Mouse (Mus musculus) kidney, adult 2 months (tissue): ENCODE measurements at regions not wholly inside any gene's neighbourhood (a gene's known extent, or its start where the extent isn't known, plus 50 kb on each side); places are given as distances from the start of the nearest gene placed in this dataset.

ENCODE experiments used
- DNase-seq: peaks from one replicate; pipeline ENCODE4 v3.0.0; 2021
- H3K27ac ChIP-seq: fragments of 200-500 bp; 2 replicates; pipeline ENCODE4 v1.5.1; 2012; ENCODE audit warnings: low read depth, low read length, control low read depth, inconsistent platforms; ENCODE audit not compliant: insufficient read depth
- H3K27me3 ChIP-seq: fragments of 200-500 bp; replicated peaks from 2 replicates; pipeline ENCODE4 v1.6.1; 2012; ENCODE audit warnings: mild to moderate bottlenecking, moderate library complexity, low read length, inconsistent platforms; ENCODE audit not compliant: control insufficient read depth, insufficient read depth
- H3K36me3 ChIP-seq: fragments of 200-500 bp; 2 replicates; pipeline ENCODE4 v1.6.1; 2012; ENCODE audit warnings: mild to moderate bottlenecking, moderate library complexity, low read length, inconsistent platforms; ENCODE audit not compliant: control insufficient read depth, insufficient read depth
- H3K4me1 ChIP-seq: fragments of 200-500 bp; 2 replicates; pipeline ENCODE4 v1.6.1; 2011; ENCODE audit warnings: low read length; ENCODE audit not compliant: control insufficient read depth, insufficient read depth
- H3K4me3 ChIP-seq: fragments of 200-500 bp; 2 replicates; pipeline ENCODE4 v1.5.1; 2011; ENCODE audit warnings: mild to moderate bottlenecking, low read depth, low read length, control low read depth; ENCODE audit not compliant: insufficient read depth
- CTCF ChIP-seq: fragments of 200-500 bp; conservative IDR thresholded peaks from 2 replicates; pipeline ENCODE4 v1.5.1; 2011; ENCODE audit warnings: low read depth, mild to moderate bottlenecking, control low read depth, low read length, moderate library complexity, mixed read lengths; ENCODE audit not compliant: insufficient read depth, insufficient read length
- POLR2A ChIP-seq: fragments of 200-500 bp; IDR thresholded peaks from one replicate; pipeline ENCODE4 v1.6.1; 2011; ENCODE audit warnings: low read depth, low read length, control low read depth
- WGBS: fragments of 180-500 bp; shearing (Covaris S2); methylation state at CpG from one replicate; pipeline ENCODE4 v1.1.7; 2018; 5-methylcytosine and 5-hydroxymethylcytosine counted together

- no peak for DNase-seq
- WGBS = 53% methylated on average over 5 of the region's 5 CpGs
- no peak overlapping the region for H3K27ac ChIP-seq
- H3K4me3 ChIP-seq = no peak overlapping the region
- no peaks in the 10 kb centered on the region for H3K27me3 ChIP-seq
- H3K36me3 ChIP-seq = no peaks in the 10 kb centered on the region
- no peaks in the 10 kb centered on the region for H3K4me1 ChIP-seq
- no peak for TF ChIP-seq CTCF
- no peak for TF ChIP-seq POLR2A
Observed at GRCm38 (mm10) chr19:18068919-18069318, 231.5 kb upstream of the Pcsk5 start.

- no peak for DNase-seq
- no peak for TF ChIP-seq CTCF
- TF ChIP-seq POLR2A = no peak
Observed at GRCm38 (mm10) chr19:18067855-18068494, 230.5 kb upstream of the Pcsk5 start.

GRCm38 (mm10) chr19:18057256-18057890 is 219.9 kb upstream of the Pcsk5 start:
- TF ChIP-seq CTCF (no peak), POLR2A (no peak)
- DNase-seq = no peak

More at GRCm38 (mm10) chr19:18067855-18068494, 230.5 kb upstream of the Pcsk5 start:
- Histone ChIP-seq H3K4me3 (no peak overlapping the region), H3K36me3 (no peaks in the 10 kb centered on the region), H3K27ac (no peak overlapping the region), H3K4me1 (no peaks in the 10 kb centered on the region), H3K27me3 (no peaks in the 10 kb centered on the region)
- WGBS = 47% methylated on average over 8 of the region's 8 CpGs

DNA sequence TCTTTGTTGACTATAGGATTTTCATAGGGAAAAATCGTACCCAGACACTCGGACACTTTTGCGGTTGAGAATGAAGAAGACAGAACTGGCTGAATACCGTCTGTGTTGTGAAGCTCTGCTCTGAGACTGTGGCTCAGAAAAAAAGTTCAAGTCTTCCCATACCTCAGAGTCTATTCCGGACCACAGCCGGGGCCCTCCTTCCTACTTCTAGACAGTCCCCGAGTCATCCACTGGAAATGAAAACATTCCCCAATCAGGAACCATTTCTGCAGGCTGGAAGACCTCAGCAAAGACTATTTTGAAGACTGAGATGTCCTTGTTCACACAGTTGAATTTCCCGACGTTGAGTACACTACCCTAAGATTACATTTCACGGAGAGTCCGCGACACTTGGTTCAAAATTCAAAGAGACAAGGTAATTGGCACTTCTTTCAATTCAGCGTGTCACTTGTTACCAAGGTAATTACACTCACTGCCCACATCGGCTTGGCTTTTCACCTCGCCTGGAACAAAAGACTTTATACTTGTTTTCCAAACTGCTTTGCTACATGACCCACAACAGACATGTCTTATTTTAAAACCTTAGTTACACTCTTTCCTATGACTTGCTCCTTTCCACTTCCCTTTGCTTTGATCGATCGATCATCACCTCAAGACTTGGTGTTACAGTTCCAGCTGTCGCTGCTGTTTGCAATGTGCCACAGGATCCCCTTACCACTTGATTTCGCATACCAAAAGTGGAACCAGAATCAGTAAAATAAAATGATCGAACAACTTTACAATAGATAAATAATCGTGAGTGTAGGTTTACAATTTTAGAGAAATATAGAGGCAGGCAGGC is 219.2 kb upstream of the Pcsk5 start:
- H3K27ac ChIP-seq = no peak overlapping the region
- 41% methylated on average over 21 of the region's 21 CpGs for WGBS

More at GRCm38 (mm10) chr19:18057256-18057890, 219.9 kb upstream of the Pcsk5 start:
- 69% methylated on average over 7 of the region's 7 CpGs for WGBS
- H3K27me3 ChIP-seq = 0 out of 2 replicates have a peak, but pooled peaks cover 1% of the 10 kb centered on the region
- H3K36me3 ChIP-seq = no peaks in the 10 kb centered on the region
- H3K4me1 ChIP-seq = no peaks in the 10 kb centered on the region
- no peak overlapping the region for H3K27ac ChIP-seq
- no peak overlapping the region for H3K4me3 ChIP-seq

GRCm38 (mm10) chr19:18050353-18050752 is 212.9 kb upstream of the Pcsk5 start:
- no peak for DNase-seq

More for the DNA sequence above, 219.2 kb upstream of the Pcsk5 start:
- no peak for DNase-seq
- Histone ChIP-seq H3K4me3 (no peak overlapping the region), H3K4me1 (no peaks in the 10 kb centered on the region), H3K36me3 (no peaks in the 10 kb centered on the region), H3K27me3 (0 out of 2 replicates have a peak, but pooled peaks cover 1% of the 10 kb centered on the region)
- TF ChIP-seq POLR2A (no peak), CTCF (no peak)

GRCm38 (mm10) chr19:18034225-18034624 is 196.8 kb upstream of the Pcsk5 start:
- Histone ChIP-seq H3K27ac (no peak overlapping the region), H3K4me1 (no peaks in the 10 kb centered on the region), H3K27me3 (no peaks in the 10 kb centered on the region), H3K36me3 (no peaks in the 10 kb centered on the region), H3K4me3 (no peak overlapping the region)
- no peak for TF ChIP-seq CTCF
- no peak for TF ChIP-seq POLR2A
- 8% methylated on average over 1 of the region's 1 CpGs for WGBS
- DNase-seq = no peak

More at GRCm38 (mm10) chr19:18050353-18050752, 212.9 kb upstream of the Pcsk5 start:
- 90% methylated on average over 2 of the region's 2 CpGs for WGBS
- no peak for TF ChIP-seq CTCF
- no peak for TF ChIP-seq POLR2A
- Histone ChIP-seq H3K4me3 (no peak overlapping the region), H3K27me3 (no peaks in the 10 kb centered on the region), H3K27ac (no peak overlapping the region), H3K4me1 (no peaks in the 10 kb centered on the region), H3K36me3 (no peaks in the 10 kb centered on the region)
